Mouse (Mus musculus) myocyte (in vitro differentiated cells): Measurements from ENCODE around the gene Rab5b.
"Not testable (repeated sequence)": the region's sequence is repeated elsewhere in the genome, so short reads cannot be mapped to it uniquely, and the experiment has no call there.

Experiments
- POLR2A ChIP-seq: IDR thresholded peaks from one replicate; pipeline ENCODE4 v1.6.1; 2011; ENCODE audit warnings: low read depth, mild to moderate bottlenecking, control low read depth, moderate library complexity; ENCODE audit not compliant: insufficient read length
- USF1 ChIP-seq: IDR thresholded peaks from one replicate; pipeline ENCODE4 v1.6.1; 2011; ENCODE audit warnings: low read depth, mild to moderate bottlenecking, control low read depth, moderate library complexity

GRCm38 (mm10) chr10:128725466-128725865 is 29.4 kb upstream of the Rab5b start:
- not testable (repeated sequence) for TF ChIP-seq POLR2A, USF1
